Mouse (Mus musculus) cerebellum, postnatal 25 days (tissue): Measurements from ENCODE around the gene Mus81.

ENCODE experiments used
- DNase-seq, 2 experiments: peaks; one replicate each; pipeline ENCODE4 v3.0.0; 2021; ENCODE audit warnings: mixed read lengths in 2 of 2

Mus81 gene

DNA sequence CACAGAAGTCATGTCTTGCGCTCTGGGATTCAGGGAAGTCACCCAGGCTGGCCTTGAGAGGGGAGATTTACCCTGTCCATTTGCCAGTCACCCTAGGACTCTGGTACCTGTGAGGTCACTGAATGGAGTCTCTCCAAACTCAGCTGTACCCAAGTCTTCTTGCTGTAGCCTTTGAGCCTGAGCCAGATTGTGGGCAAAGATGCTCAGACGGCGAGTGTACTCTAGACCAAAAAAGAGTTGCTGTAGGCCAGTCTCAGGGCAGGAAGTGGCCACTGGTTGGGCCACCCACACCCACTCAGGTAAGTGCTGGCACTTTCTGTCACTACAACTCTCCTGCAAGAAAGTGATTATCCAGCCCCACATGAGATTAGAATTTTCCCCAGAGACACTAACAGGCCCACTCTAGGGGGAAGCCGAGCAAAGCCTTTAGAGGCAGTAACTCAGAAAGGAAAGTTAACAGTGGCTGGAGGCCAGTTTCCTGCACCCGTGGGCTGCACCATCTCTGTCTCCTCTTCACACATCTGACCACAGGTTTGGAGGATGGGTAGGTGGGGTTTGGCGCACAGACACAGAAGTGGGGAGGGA, 21.2 kb downstream of the Mus81 start:
- DNase-seq, result no peak

DNA sequence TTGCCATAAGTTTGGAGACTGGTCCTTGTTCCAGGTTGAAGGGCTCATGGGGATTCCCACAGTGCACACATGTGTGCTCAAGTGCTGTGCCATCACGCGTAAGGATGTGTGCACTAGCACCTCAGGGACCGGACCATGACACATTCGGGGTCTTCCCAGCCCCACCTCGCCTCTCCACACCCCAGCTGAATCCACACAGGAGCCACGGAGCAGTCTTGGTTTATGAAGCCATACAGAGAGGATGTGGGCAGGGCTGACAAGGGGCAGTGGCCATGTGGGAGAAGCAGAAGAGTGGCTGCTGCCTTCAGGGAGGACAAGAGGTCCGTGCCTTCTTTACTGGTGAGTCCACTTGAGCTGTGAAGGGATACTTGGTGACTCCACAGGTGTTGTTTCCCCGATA, 23.2 kb downstream of the Mus81 start:
- peak in 1 of 2 experiments; percentile 27 for DNase-seq

DNA sequence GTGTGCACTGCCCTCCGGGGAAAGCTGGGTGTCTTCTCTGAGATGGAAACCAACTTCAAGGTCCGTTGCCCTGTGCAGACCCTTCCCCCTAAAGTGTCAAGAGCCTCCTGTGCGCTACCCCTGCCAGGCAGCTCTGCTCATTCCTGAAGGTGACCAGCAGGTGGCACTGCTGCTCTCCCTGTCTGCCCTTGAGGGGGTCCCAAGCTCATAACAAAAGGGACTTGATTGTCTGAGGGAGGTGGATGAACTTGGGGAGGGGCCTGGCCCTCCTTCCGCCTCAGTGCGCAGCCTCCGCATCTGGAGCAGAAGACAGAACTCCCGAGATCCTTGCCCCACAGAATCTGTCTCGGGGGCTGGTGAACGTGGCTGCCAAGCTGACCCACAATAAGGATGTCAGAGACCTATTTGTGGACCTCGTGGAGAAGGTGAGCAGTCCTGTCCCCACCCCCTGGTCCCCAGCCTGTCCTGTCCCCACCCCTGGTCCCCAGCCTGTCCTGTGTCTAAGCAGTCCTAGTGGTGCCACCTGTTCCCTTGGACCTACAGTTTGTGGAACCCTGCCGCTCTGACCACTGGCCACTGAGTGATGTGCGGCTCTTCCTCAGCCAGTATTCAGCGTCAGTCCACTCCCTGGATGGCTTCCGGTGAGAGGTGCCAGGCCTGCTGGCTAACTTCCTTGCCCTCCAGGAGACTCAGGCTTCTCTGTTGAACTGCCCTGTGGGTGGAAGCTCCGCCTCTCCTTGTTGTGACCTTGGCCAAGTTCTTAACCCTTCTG, 24.2 kb downstream of the Mus81 start:
- DNase-seq, result peak; percentile 76 to 82

GRCm38 (mm10) chr19:5463212-5463611, 25.0 kb downstream of the Mus81 start:
- DNase-seq, result peak in 1 of 2 experiments; percentile 23

DNA sequence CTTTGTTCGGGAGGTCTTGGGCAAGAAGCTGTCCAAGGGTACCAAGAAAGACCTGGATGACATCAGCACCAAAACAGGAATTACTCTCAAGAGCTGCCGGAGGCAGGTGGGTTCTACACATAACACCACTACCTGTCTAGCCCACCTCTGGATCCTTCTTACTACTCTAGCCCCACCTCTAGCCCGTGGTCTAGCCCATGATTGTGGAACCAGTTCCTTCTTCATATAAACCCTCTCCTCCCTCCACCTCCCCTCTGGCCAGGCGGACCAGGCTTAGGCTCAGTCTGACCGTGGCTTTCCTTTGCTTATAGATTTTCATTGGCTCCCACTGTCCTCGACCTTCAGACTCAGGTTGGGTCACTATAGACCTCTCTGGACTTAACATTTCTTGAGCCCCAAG, 26.8 kb downstream of the Mus81 start:
- DNase-seq, result no peak

- DNase-seq, result peak; percentile 92
Measured at GRCm38 (mm10) chr19:5460465-5460911, 27.7 kb downstream of the Mus81 start, which contains the start of gene Fibp. Fibp (plus strand) TSS chr19:5460615.

DNA sequence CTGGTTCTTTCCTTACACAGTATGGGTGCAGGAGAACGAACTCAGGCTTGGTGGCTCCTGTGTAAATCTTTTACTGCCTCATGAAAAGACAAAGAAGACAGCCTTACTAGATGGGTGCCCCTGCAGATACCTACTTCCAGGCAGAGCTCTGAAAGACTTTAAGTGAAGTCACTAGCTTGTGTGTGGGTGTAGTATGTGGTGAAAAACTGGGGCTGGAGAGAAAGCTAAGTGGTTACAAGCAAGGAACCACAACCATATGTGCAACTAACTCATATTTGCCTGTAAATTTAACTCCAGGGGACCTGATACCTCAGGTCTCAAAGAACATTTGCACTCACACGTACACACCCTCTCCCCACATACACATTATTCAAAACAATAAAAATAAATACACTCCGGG, 28.3 kb downstream of the Mus81 start:
- DNase-seq, result peak in 1 of 2 experiments; percentile 9

GRCm38 (mm10) chr19:5459019-5459418, 29.2 kb downstream of the Mus81 start:
- DNase-seq, result peak; percentile 11 to 48

DNA sequence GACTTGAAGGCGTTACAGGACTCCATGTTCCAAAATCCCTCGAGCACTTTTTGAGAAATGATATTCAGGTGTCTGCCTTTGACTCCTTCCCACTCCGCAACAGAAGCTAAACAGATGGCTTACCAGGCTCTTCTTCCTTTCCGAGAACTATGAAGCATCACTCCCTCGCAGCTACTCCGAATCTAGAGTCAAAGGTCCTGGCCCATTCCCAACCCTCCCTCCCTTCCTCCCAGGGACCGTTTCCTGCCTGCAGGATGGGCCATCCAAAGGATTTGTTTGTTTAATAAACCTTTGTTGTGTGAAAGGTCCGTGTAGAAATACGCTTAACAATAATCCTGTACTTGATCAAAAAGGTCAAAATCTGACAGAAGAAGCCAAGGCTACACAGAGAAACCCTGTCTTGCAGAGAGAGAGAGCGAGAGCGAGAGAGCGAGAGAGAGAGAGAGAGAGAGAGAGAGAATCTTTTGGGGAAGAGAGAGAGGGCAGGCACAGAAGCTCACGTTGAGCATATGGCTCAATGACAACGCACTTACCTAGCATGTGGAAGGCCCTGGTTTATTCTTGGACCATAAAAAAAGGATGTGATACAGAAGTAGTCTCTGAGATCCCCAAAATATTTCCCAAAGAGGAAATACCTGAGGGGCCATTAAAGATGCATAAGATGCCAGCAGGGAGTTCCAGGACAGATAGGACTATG, 30.3 kb downstream of the Mus81 start, which contains the start of gene Ccdc85b:
Gene Ccdc85b (minus strand): TSS at position 149 of the 697 bp plus-strand sequence.
- DNase-seq, result no peak

GRCm38 (mm10) chr19:5456922-5457745, 31.1 kb downstream of the Mus81 start:
- peak; percentile 99 for DNase-seq

- DNase-seq, result peak in 1 of 2 experiments; percentile 13
Measured at GRCm38 (mm10) chr19:5456241-5456921, 31.8 kb downstream of the Mus81 start.

- DNase-seq, result no peak
Measured at GRCm38 (mm10) chr19:5455568-5455967, 32.6 kb downstream of the Mus81 start.

GRCm38 (mm10) chr19:5455037-5455436, 33.2 kb downstream of the Mus81 start:
- no peak for DNase-seq

DNA sequence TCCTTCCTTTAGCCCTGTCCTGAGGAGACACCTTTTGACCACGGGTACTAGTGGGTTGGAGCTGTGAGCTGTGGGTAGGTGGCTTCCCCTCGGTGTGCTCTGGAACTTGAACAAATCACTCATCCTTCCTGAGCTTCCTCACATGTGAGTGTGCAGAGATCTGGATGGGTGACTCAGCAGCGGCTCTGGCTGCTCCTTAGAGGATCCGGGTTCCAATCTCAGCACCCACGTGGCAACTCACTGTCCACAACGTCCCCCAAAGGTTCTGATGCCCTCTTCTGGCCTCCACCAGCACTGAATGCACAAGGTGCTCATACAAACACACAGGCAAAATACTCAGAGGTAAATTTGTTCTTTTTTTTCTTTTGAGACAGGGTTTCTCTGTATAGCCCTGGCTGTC, 36.4 kb downstream of the Mus81 start:
- no peak for DNase-seq

GRCm38 (mm10) chr19:5449673-5450072, 38.5 kb downstream of the Mus81 start:
- no peak for DNase-seq

- DNase-seq, result no peak
Measured at GRCm38 (mm10) chr19:5448354-5449150, 39.6 kb downstream of the Mus81 start.

DNA sequence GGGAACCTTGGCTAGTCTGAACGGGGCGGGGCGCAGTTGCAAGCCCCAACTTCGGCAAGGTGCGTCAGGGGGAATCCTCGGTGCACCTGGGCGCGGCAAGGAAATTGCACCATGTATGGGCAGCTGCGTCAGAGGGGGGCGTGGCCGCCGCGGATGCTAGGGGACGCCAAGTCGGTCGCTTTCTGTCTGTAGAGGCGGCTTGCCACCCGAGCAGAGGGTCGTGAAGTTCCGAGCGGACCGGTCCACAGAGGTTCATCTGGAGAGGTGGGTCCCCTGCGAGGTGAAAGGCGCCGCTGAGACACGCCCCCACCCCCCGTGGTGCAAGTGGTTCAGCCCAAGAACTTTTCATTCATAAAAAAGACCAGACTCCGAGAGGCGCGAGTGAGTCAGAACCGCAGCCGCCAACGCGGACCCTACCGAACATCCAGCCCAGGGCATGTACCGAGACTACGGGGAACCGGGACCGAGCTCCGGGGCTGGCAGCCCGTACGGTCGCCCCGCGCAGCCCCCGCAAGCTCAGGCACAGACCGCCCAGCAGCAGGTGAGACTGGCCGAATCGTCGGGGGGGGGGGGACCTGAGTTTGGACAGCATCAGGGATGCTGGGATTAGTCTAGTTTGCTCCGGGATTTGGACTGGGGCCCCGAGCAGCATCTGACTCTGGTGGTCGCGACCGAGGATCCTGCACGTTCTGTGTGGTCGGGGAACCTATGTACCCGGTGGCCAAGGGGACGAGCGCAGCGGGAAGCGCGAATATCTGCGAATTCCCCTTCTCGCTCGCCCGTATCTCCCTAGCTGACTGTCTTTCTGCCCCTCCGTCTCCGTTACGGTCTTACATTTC, 40.5 kb downstream of the Mus81 start, which contains the start of gene Fosl1:
Gene Fosl1 (plus strand): TSS at position 33 of the 839 bp plus-strand sequence.
- peak; percentile 61 to 78 for DNase-seq

GRCm38 (mm10) chr19:5445747-5446146, 42.5 kb downstream of the Mus81 start:
- DNase-seq, result no peak

- DNase-seq, result no peak
Measured at GRCm38 (mm10) chr19:5444954-5445353, 43.2 kb downstream of the Mus81 start.

DNA sequence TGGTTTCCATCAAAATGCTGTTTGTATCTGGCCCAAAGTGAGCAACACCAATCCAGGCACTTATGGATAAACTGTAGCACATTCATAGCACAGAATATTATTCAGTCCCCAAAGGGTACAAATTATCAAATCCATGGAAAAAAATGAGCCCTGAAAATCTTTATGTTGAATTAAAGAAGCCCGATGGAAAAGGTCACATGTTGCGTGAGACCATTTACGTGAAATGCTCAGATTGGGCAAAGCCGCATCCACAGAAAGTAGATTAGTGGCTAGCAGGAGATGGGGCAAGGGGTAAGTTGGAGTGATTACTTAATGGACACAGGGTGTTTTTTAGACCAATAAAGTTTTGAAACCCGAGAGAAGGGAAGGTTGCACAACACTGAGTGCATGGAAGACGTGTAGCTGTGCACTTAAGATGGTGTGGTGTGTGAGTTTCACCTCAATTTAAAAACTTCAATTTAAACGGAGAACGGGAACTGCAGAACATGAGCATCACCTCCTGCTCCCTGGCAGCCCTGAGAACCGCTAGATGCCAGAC, 43.8 kb downstream of the Mus81 start:
- DNase-seq, result no peak
